Mouse (Mus musculus): ENCODE data around the gene Plekha8. TPM values are rescaled to one million over a fixed set of nuclear protein-coding genes. Genes with fewer than 3 reads are reported as not detected.

Gene Plekha8
- 10 to 100 TPM; 18.6 to 23.6 TPM for total RNA-seq (2021)
- long read RNA-seq, experiment 1, full-length matches to known transcripts, result 10 of 18 reads
- long read RNA-seq, experiment 1, partial matches to known transcripts, result 2 of 18 reads
- long read RNA-seq, experiment 1, other reads (novel, unspliced or antisense), result 6 of 18 reads
- long read RNA-seq, experiment 2, full-length matches to known transcripts, result 11 of 14 reads
- long read RNA-seq, experiment 2, partial matches to known transcripts, result 1 of 14 reads
- long read RNA-seq, experiment 2, other reads (novel, unspliced or antisense), result 2 of 14 reads

- peak; percentile 95 to 98 for DNase-seq
Observed at GRCm38 (mm10) chr6:54594469-54595329, at the start of gene Plekha8. Gene Plekha8, plus strand, starts transcription at chr6:54595111.

GRCm38 (mm10) chr6:54548314-54549019 lies 46.4 kb upstream of the Plekha8 start:
- DNase-seq, result peak in 1 of 2 experiments; percentile 43

- DNase-seq, result no peak
Observed at GRCm38 (mm10) chr6:54549311-54549710, 45.6 kb upstream of the Plekha8 start.

- DNase-seq, result no peak
Observed at GRCm38 (mm10) chr6:54550801-54551323, 44.0 kb upstream of the Plekha8 start.

GRCm38 (mm10) chr6:54552721-54553413 lies 42.0 kb upstream of the Plekha8 start:
- no peak for DNase-seq

GRCm38 (mm10) chr6:54553632-54554031 lies 41.3 kb upstream of the Plekha8 start:
- no peak for DNase-seq

GRCm38 (mm10) chr6:54554341-54555110 lies 40.4 kb upstream of the Plekha8 start:
- no peak for DNase-seq

- no peak for DNase-seq
Observed at GRCm38 (mm10) chr6:54555816-54556215, 39.1 kb upstream of the Plekha8 start.

- no peak for DNase-seq
Observed at GRCm38 (mm10) chr6:54557671-54558070, 37.2 kb upstream of the Plekha8 start.

- DNase-seq, result no peak
Observed at GRCm38 (mm10) chr6:54558466-54558865, 36.4 kb upstream of the Plekha8 start.

GRCm38 (mm10) chr6:54562018-54562809 lies 32.7 kb upstream of the Plekha8 start:
- DNase-seq, result no peak

- DNase-seq, result no peak
Observed at GRCm38 (mm10) chr6:54563561-54563960, 31.4 kb upstream of the Plekha8 start.

- DNase-seq, result no peak
Observed at GRCm38 (mm10) chr6:54564506-54564991, 30.4 kb upstream of the Plekha8 start.

- peak in 1 of 2 experiments; percentile 17 for DNase-seq
Observed at GRCm38 (mm10) chr6:54565012-54565411, 29.9 kb upstream of the Plekha8 start.

- peak; percentile 76 to 86 for DNase-seq
Observed at GRCm38 (mm10) chr6:54565665-54566545, 29.0 kb upstream of the Plekha8 start, which contains the start of gene Scrn1. Gene Scrn1, minus strand, starts transcription at chr6:54566489.

- no peak for DNase-seq
Observed at GRCm38 (mm10) chr6:54566546-54566919, 28.4 kb upstream of the Plekha8 start.

GRCm38 (mm10) chr6:54569776-54570175 lies 25.1 kb upstream of the Plekha8 start:
- DNase-seq, result no peak

- no peak for DNase-seq
Observed at GRCm38 (mm10) chr6:54573218-54573955, 21.5 kb upstream of the Plekha8 start.
